In genomic region chr2:155640656-155641055, GRCm38 (mm10) we compare ENCODE assay signal across 12 mouse cellular contexts. TPM values are rescaled to one million over a fixed set of nuclear protein-coding genes. Genes with fewer than 3 reads are reported as not detected.
A peak's percentile ranks its signal among the peaks of the same experiment; 100 is the strongest.
DNase-seq lines count a peak whose midpoint lies in the region; ATAC-seq and TF ChIP-seq lines count a peak whose summit lies in the region.
"Had no signal": no experiment of that assay in that cellular context is flagged by ENCODE, and none has a peak within 500 bp of the region (broad histone marks: within the 10 kb centered on the region; RNA-seq: fewer than 3 reads in every experiment).

No protein-coding gene starts in this region.

- H3K27ac ChIP-seq in gastrocnemius, adult 2 months: peak overlapping the region; percentile 6; the same call in 1 of the 2 replicates
- H3K27ac ChIP-seq in hindbrain, embryonic 12.5 days: peak overlapping the region; percentile 66
- peak overlapping the region; percentile 91 for H3K27ac ChIP-seq in small intestine, adult 2 months (ENCODE audit: insufficient read depth, low read depth, low read length)
- no peak overlapping the region for H3K27ac ChIP-seq in embryonic facial prominence, embryonic 10.5 days (replicated peaks)
- H3K27ac ChIP-seq: limb, embryonic 15.5 days; macrophage had no signal

- no peak overlapping the region for H3K4me3 ChIP-seq in gastrocnemius, adult 2 months
- H3K4me3 ChIP-seq in hindbrain, embryonic 12.5 days: no peak overlapping the region
- H3K4me3 ChIP-seq in small intestine, adult 2 months (ENCODE audit: low read depth, low read length): no peak overlapping the region
- no peak overlapping the region for H3K4me3 ChIP-seq in embryonic facial prominence, embryonic 10.5 days
- H3K4me3 ChIP-seq: limb, embryonic 15.5 days had no signal

- WGBS in hindbrain, embryonic 12.5 days: 83% methylated on average over 6 of the region's 6 CpGs
- WGBS in small intestine, adult 2 months: 85% methylated on average over 6 of the region's 6 CpGs
- 91% methylated on average over 6 of the region's 6 CpGs for WGBS in embryonic facial prominence, embryonic 10.5 days

- no peak for TF ChIP-seq POLR2A in small intestine, adult 2 months (IDR thresholded peaks at IDR 0.05; ENCODE audit: low read depth, low read length)

- intact Hi-C loops in gastrocnemius, adult 2 months (cut with DNase I): no loop called here

- DNase-seq in gastrocnemius, adult 2 months: peak; percentile 62
- no peak for DNase-seq in gastrocnemius, adult 8-10 months (ENCODE audit: low spot score in 2 of 2)
- DNase-seq in testis, postnatal 10 days (ENCODE audit: low spot score): peak; percentile 28
- DNase-seq in testis, postnatal 14 days (ENCODE audit: low spot score): no peak
- DNase-seq in embryonic facial prominence, embryonic 10.5 days (ENCODE audit: low spot score): no peak
- DNase-seq in thymus, adult 18-20 months: no peak
- DNase-seq: thymus, postnatal 36 days had no signal

- ATAC-seq in hindbrain, embryonic 12.5 days (ENCODE audit: low FRiP score): peak; percentile 44; the same call in 1 of the 2 replicates

- no peaks in the 10 kb centered on the region; the same call in 1 of the 2 replicates for H3K4me1 ChIP-seq in hindbrain, embryonic 12.5 days
- peaks cover 18% of the 10 kb centered on the region for H3K4me1 ChIP-seq in small intestine, adult 2 months (ENCODE audit: control insufficient read depth, insufficient read depth, insufficient read length, low read length)
- no peaks in the 10 kb centered on the region for H3K4me1 ChIP-seq in embryonic facial prominence, embryonic 10.5 days
- H3K4me1 ChIP-seq: limb, embryonic 15.5 days had no signal

- TF ChIP-seq CTCF in gastrocnemius, adult 2 months (IDR thresholded peaks at IDR 0.05): no peak
- no peak for TF ChIP-seq CTCF in small intestine, adult 2 months (IDR thresholded peaks at IDR 0.05; ENCODE audit: extremely low read depth, insufficient read length, insufficient replicate concordance, low read depth, low read length)

- H3K9me3 ChIP-seq in hindbrain, embryonic 12.5 days (replicated peaks): no peaks in the 10 kb centered on the region
- no peaks in the 10 kb centered on the region for H3K9me3 ChIP-seq in embryonic facial prominence, embryonic 10.5 days
- H3K9me3 ChIP-seq: limb, embryonic 15.5 days had no signal

- H3K4me2 ChIP-seq in hindbrain, embryonic 12.5 days (replicated peaks): no peak overlapping the region
- H3K4me2 ChIP-seq: heart, embryonic 11.5 days; limb, embryonic 15.5 days had no signal

- no peaks in the 10 kb centered on the region for H3K27me3 ChIP-seq in hindbrain, embryonic 12.5 days
- no peaks in the 10 kb centered on the region for H3K27me3 ChIP-seq in small intestine, adult 2 months (ENCODE audit: control insufficient read depth, insufficient read depth, low read length)
- no peaks in the 10 kb centered on the region for H3K27me3 ChIP-seq in embryonic facial prominence, embryonic 10.5 days (replicated peaks; ENCODE audit: low read depth, poor library complexity, severe bottlenecking)
- H3K27me3 ChIP-seq: limb, embryonic 15.5 days had no signal

- peaks cover 93% of the 10 kb centered on the region for H3K36me3 ChIP-seq in hindbrain, embryonic 12.5 days
- H3K36me3 ChIP-seq in small intestine, adult 2 months (ENCODE audit: control insufficient read depth, insufficient read depth, low read length): peaks cover 64% of the 10 kb centered on the region
- H3K36me3 ChIP-seq in embryonic facial prominence, embryonic 10.5 days (replicated peaks): peaks cover 99% of the 10 kb centered on the region

- H3K9ac ChIP-seq in hindbrain, embryonic 12.5 days: no peak overlapping the region
- H3K9ac ChIP-seq: limb, embryonic 15.5 days had no signal

RNA-seq across cellular contexts. Expression of gene Myh7b, which starts 29.6 kb away (rescaled TPM):
- 1 to 10 TPM; 5.1 to 9.8 TPM for total RNA-seq in gastrocnemius, adult 2 months (2021)
- total RNA-seq in gastrocnemius, adult 8-10 months (2022): 1 to 10 TPM; 2.8 to 4.8 (median 3.3) TPM
- polyA plus RNA-seq in hindbrain, embryonic 12.5 days (2016; fragmentation: Nextera tagmentation; extraction: Ambion mirVana): 0.61 and 1.6 TPM in 2 replicates
- polyA plus RNA-seq in small intestine, adult 2 months (2012; rRNA removed): 0.47 and 0.51 TPM in 2 replicates
- polyA plus RNA-seq in embryonic facial prominence, embryonic 10.5 days (2016; fragmentation: Nextera tagmentation; extraction: Ambion mirVana): 0.75 and 0.77 TPM in 2 replicates
- polyA plus RNA-seq: macrophage had no signal

RNA-seq across cellular contexts. Expression of gene Gss, which starts 48.0 kb away (rescaled TPM):
- total RNA-seq in gastrocnemius, adult 2 months (2021): 1 to 10 TPM; 5.7 to 6.4 TPM
- 1 to 10 TPM; 5.2 to 6.2 (median 5.6) TPM for total RNA-seq in gastrocnemius, adult 8-10 months (2022)
- polyA plus RNA-seq in hindbrain, embryonic 12.5 days (2016; fragmentation: Nextera tagmentation; extraction: Ambion mirVana): 17.0 and 18.3 TPM in 2 replicates
- polyA plus RNA-seq in small intestine, adult 2 months (2012; rRNA removed): 73.0 and 85.3 TPM in 2 replicates
- 20.2 and 22.9 TPM in 2 replicates for polyA plus RNA-seq in embryonic facial prominence, embryonic 10.5 days (2016; fragmentation: Nextera tagmentation; extraction: Ambion mirVana)

RNA-seq across cellular contexts. Expression of gene Trpc4ap, which starts 51.5 kb away (rescaled TPM):
- 100 to 1,000 TPM in 1 of 2 experiments, 10 to 100 TPM in 1; 93.4 to 102 TPM for total RNA-seq in gastrocnemius, adult 2 months (2021)
- 100 to 1,000 TPM in 3 of 4 experiments, 10 to 100 TPM in 1; 95.4 to 104 (median 101) TPM for total RNA-seq in gastrocnemius, adult 8-10 months (2022)
- polyA plus RNA-seq in hindbrain, embryonic 12.5 days (2016; fragmentation: Nextera tagmentation; extraction: Ambion mirVana): 190 and 204 TPM in 2 replicates
- polyA plus RNA-seq in small intestine, adult 2 months (2012; rRNA removed): 66.5 and 133 TPM in 2 replicates
- polyA plus RNA-seq in embryonic facial prominence, embryonic 10.5 days (2016; fragmentation: Nextera tagmentation; extraction: Ambion mirVana): 126 and 127 TPM in 2 replicates

Comparison
In these comparisons a context has a peak if more than half of its experiments do, and no peak if none do; other contexts are left out.
1. DNase-seq: peak in gastrocnemius, adult 2 months (single experiment) and testis, postnatal 10 days (single experiment); none in gastrocnemius, adult 8-10 months (0 of 2), testis, postnatal 14 days (single experiment), embryonic facial prominence, embryonic 10.5 days (single experiment) and thymus, adult 18-20 months (0 of 2).